Comparison of ENCODE assay signal across 20 mouse cellular contexts in genomic region chr4:129617121-129617641, GRCm38 (mm10). TPM values are rescaled to one million over a fixed set of nuclear protein-coding genes. Genes with fewer than 3 reads are reported as not detected.
DNase-seq lines count a peak whose midpoint lies in the region; ATAC-seq and TF ChIP-seq lines count a peak whose summit lies in the region.
"Had no signal": no experiment of that assay in that cellular context is flagged by ENCODE, and none has a peak within 500 bp of the region (broad histone marks: within the 10 kb centered on the region; RNA-seq: fewer than 3 reads in every experiment).

No protein-coding gene starts in this region.

- WGBS in hindbrain, embryonic 10.5 days = 94% methylated on average over 7 of the region's 7 CpGs
- WGBS in hindbrain, embryonic 14.5 days = 96% methylated on average over 7 of the region's 7 CpGs

- no peak for ATAC-seq in hindbrain, embryonic 14.5 days (ENCODE audit: low FRiP score)
- no peak for ATAC-seq in megakaryocyte, adult 5-6 weeks (ENCODE audit: poor library complexity, severe bottlenecking)
- ATAC-seq: forebrain, embryonic 16.5 days; intestine, embryonic 15.5 days had no signal

- no peak overlapping the region for H3K4me2 ChIP-seq in hindbrain, embryonic 14.5 days (replicated peaks)
- H3K4me2 ChIP-seq in myocyte (ENCODE audit: low read depth) = peak overlapping the region; percentile 92

- peaks cover 22% of the 10 kb centered on the region for H3K4me1 ChIP-seq in hindbrain, embryonic 10.5 days (replicated peaks)
- peaks cover 16% of the 10 kb centered on the region for H3K4me1 ChIP-seq in hindbrain, embryonic 14.5 days (replicated peaks; ENCODE audit: control insufficient read depth, insufficient read depth, low read length)
- peaks cover 46% of the 10 kb centered on the region for H3K4me1 ChIP-seq in megakaryocyte, embryonic 14.5 days

- no peak overlapping the region for H3K27ac ChIP-seq in hindbrain, embryonic 10.5 days
- no peak overlapping the region for H3K27ac ChIP-seq in hindbrain, embryonic 14.5 days
- H3K27ac ChIP-seq: embryonic facial prominence, embryonic 13.5 days; forebrain, embryonic 12.5 days; heart, adult 2 months; intestine, embryonic 15.5 days had no signal

- H3K4me3 ChIP-seq in hindbrain, embryonic 10.5 days = peak overlapping the region; percentile 7; the same call in 1 of the 2 replicates
- H3K4me3 ChIP-seq in hindbrain, embryonic 14.5 days (replicated peaks; ENCODE audit: low read length) = no peak overlapping the region
- peak overlapping the region; percentile 5 for H3K4me3 ChIP-seq in megakaryocyte, embryonic 14.5 days (replicated peaks)
- H3K4me3 ChIP-seq in myocyte = peak overlapping the region; percentile 83
- H3K4me3 ChIP-seq: heart, adult 2 months had no signal

- DNase-seq in cerebellum, adult 9-11 months = peak; percentile 51
- no peak for DNase-seq in cerebellum, postnatal 10 days
- DNase-seq in hindbrain, embryonic 10.5 days (ENCODE audit: low spot score) = no peak
- DNase-seq in hindbrain, embryonic 14.5 days (ENCODE audit: low spot score) = no peak
- DNase-seq: adrenal gland, adult 8-10 months; adrenal gland, postnatal 36 days; cerebellum, adult 11 months; cerebellum, postnatal 36 days; gastrocnemius, postnatal 10 days; heart, adult 2 months; heart, postnatal 10 days; kidney, adult 18-20 months had no signal

- no peak overlapping the region for H3ac ChIP-seq in myocyte (ENCODE audit: control insufficient read depth, insufficient read length)

- peak; percentile 36 for TF ChIP-seq POLR2A in myocyte (IDR thresholded peaks at IDR 0.05; ENCODE audit: insufficient read length, low read depth)

- H3K9me3 ChIP-seq in hindbrain, embryonic 10.5 days = no peaks in the 10 kb centered on the region
- no peaks in the 10 kb centered on the region for H3K9me3 ChIP-seq in hindbrain, embryonic 14.5 days (ENCODE audit: control insufficient read depth, low read length)
- no peaks in the 10 kb centered on the region for H3K9me3 ChIP-seq in megakaryocyte, embryonic 14.5 days
- H3K9me3 ChIP-seq: embryonic facial prominence, embryonic 13.5 days; forebrain, embryonic 12.5 days; intestine, embryonic 15.5 days had no signal

- H3K36me3 ChIP-seq in hindbrain, embryonic 10.5 days = peaks cover 32% of the 10 kb centered on the region
- H3K36me3 ChIP-seq in hindbrain, embryonic 14.5 days (replicated peaks; ENCODE audit: control insufficient read depth, insufficient read depth) = peaks cover 19% of the 10 kb centered on the region
- H3K36me3 ChIP-seq in megakaryocyte, embryonic 14.5 days (replicated peaks; ENCODE audit: low read length) = peaks cover 68% of the 10 kb centered on the region
- no peaks in the 10 kb centered on the region for H3K36me3 ChIP-seq in myocyte (ENCODE audit: control insufficient read depth, insufficient read depth)
- H3K36me3 ChIP-seq: intestine, embryonic 15.5 days had no signal

- no peaks in the 10 kb centered on the region for H3K27me3 ChIP-seq in hindbrain, embryonic 10.5 days (ENCODE audit: insufficient read depth, poor library complexity, severe bottlenecking)
- H3K27me3 ChIP-seq in hindbrain, embryonic 14.5 days (ENCODE audit: control insufficient read depth, insufficient read depth, low read length) = no peaks in the 10 kb centered on the region
- H3K27me3 ChIP-seq in megakaryocyte, embryonic 14.5 days (replicated peaks) = no peaks in the 10 kb centered on the region
- H3K27me3 ChIP-seq in myocyte (ENCODE audit: control insufficient read depth, insufficient read depth, insufficient read length) = no peaks in the 10 kb centered on the region
- H3K27me3 ChIP-seq: CH12.LX; embryonic facial prominence, embryonic 13.5 days; forebrain, embryonic 12.5 days; intestine, embryonic 15.5 days had no signal

- no peak overlapping the region for H3K9ac ChIP-seq in hindbrain, embryonic 14.5 days
- H3K9ac ChIP-seq: forebrain, embryonic 12.5 days; intestine, embryonic 15.5 days had no signal

- H3K79me2 ChIP-seq in myocyte (ENCODE audit: control insufficient read depth, insufficient read depth) = peaks cover 5% of the 10 kb centered on the region

TF ChIP-seq in myocyte, 11 proteins besides CTCF, POLR2A, EP300 and RAD21:
- TF ChIP-seq E2F4 (IDR thresholded peaks at IDR 0.05; ENCODE audit: insufficient read depth) = no peak
- TF ChIP-seq USF1 (IDR thresholded peaks at IDR 0.05; ENCODE audit: low read depth) = no peak
- TF ChIP-seq POLR2AphosphoS2 (IDR thresholded peaks at IDR 0.05; ENCODE audit: insufficient read length, low read depth) = peak; percentile 10
TF ChIP-seq in myocyte: peak in this region for 1.

RNA-seq across cellular contexts. Expression of gene Iqcc, which starts 1.7 kb away (rescaled TPM):
- polyA plus RNA-seq in hindbrain, embryonic 10.5 days (2016; fragmentation: Nextera tagmentation; extraction: Ambion mirVana) = 27.7 and 29.1 TPM in 2 replicates
- 28.5 and 31.3 TPM in 2 replicates for polyA plus RNA-seq in hindbrain, embryonic 14.5 days (2014; fragmentation: Nextera tagmentation; extraction: Ambion mirVana)
- polyA plus RNA-seq in megakaryocyte, embryonic 14.5 days (2012; ENCODE audit: insufficient read depth, low replicate concordance) = 9.7 TPM in 1 of 2 replicates, not detected in the other
- 14.3 and 16.6 TPM in 2 replicates for total RNA-seq in megakaryocyte, adult 5-6 weeks (2015)
- total RNA-seq in megakaryocyte, adult 5-6 weeks (2017) = 6.4 and 7.4 TPM in 2 replicates
- 20.1 TPM for polyA plus RNA-seq in myocyte (2012; fragmentation: generic; extraction: Trizol)

RNA-seq across cellular contexts. Expression of gene Dcdc2b, which starts 3.1 kb away (rescaled TPM):
- 0.90 and 1.3 TPM in 2 replicates for polyA plus RNA-seq in hindbrain, embryonic 10.5 days (2016; fragmentation: Nextera tagmentation; extraction: Ambion mirVana)
- polyA plus RNA-seq in hindbrain, embryonic 14.5 days (2014; fragmentation: Nextera tagmentation; extraction: Ambion mirVana) = 2.7 and 5.4 TPM in 2 replicates
- polyA plus RNA-seq in megakaryocyte, embryonic 14.5 days (2012; ENCODE audit: insufficient read depth, low replicate concordance) = 0.46 TPM in 1 of 2 replicates, not detected in the other
- total RNA-seq in megakaryocyte, adult 5-6 weeks (2015) = 1.0 and 3.5 TPM in 2 replicates
- total RNA-seq in megakaryocyte, adult 5-6 weeks (2017) = not detected in 2 replicates
- 0.36 TPM for polyA plus RNA-seq in myocyte (2012; fragmentation: generic; extraction: Trizol)

RNA-seq across cellular contexts. Expression of gene Ccdc28b, which starts 6.6 kb away (rescaled TPM):
- 53.2 and 75.0 TPM in 2 replicates for polyA plus RNA-seq in hindbrain, embryonic 10.5 days (2016; fragmentation: Nextera tagmentation; extraction: Ambion mirVana)
- polyA plus RNA-seq in hindbrain, embryonic 14.5 days (2014; fragmentation: Nextera tagmentation; extraction: Ambion mirVana) = 127 and 128 TPM in 2 replicates
- polyA plus RNA-seq in megakaryocyte, embryonic 14.5 days (2012; ENCODE audit: insufficient read depth, low replicate concordance) = 32.9 and 39.7 TPM in 2 replicates
- total RNA-seq in megakaryocyte, adult 5-6 weeks (2015) = 49.7 and 68.6 TPM in 2 replicates
- total RNA-seq in megakaryocyte, adult 5-6 weeks (2017) = 77.2 and 89.0 TPM in 2 replicates
- 14.8 TPM for polyA plus RNA-seq in myocyte (2012; fragmentation: generic; extraction: Trizol)

RNA-seq across cellular contexts. Expression of gene Tmem234, which starts 16.7 kb away (rescaled TPM):
- polyA plus RNA-seq in hindbrain, embryonic 10.5 days (2016; fragmentation: Nextera tagmentation; extraction: Ambion mirVana) = 226 and 229 TPM in 2 replicates
- 166 and 188 TPM in 2 replicates for polyA plus RNA-seq in hindbrain, embryonic 14.5 days (2014; fragmentation: Nextera tagmentation; extraction: Ambion mirVana)
- polyA plus RNA-seq in megakaryocyte, embryonic 14.5 days (2012; ENCODE audit: insufficient read depth, low replicate concordance) = 305 and 342 TPM in 2 replicates
- total RNA-seq in megakaryocyte, adult 5-6 weeks (2015) = 104 and 120 TPM in 2 replicates
- 126 and 128 TPM in 2 replicates for total RNA-seq in megakaryocyte, adult 5-6 weeks (2017)
- 220 TPM for polyA plus RNA-seq in myocyte (2012; fragmentation: generic; extraction: Trizol)

RNA-seq across cellular contexts. Expression of gene Eif3i, which starts 16.7 kb away (rescaled TPM):
- polyA plus RNA-seq in hindbrain, embryonic 10.5 days (2016; fragmentation: Nextera tagmentation; extraction: Ambion mirVana) = 268 and 293 TPM in 2 replicates
- 226 and 227 TPM in 2 replicates for polyA plus RNA-seq in hindbrain, embryonic 14.5 days (2014; fragmentation: Nextera tagmentation; extraction: Ambion mirVana)
- 54.3 and 121 TPM in 2 replicates for polyA plus RNA-seq in megakaryocyte, embryonic 14.5 days (2012; ENCODE audit: insufficient read depth, low replicate concordance)
- 186 and 204 TPM in 2 replicates for total RNA-seq in megakaryocyte, adult 5-6 weeks (2015)
- 140 and 156 TPM in 2 replicates for total RNA-seq in megakaryocyte, adult 5-6 weeks (2017)
- 358 TPM for polyA plus RNA-seq in myocyte (2012; fragmentation: generic; extraction: Trizol)
